Mouse (Mus musculus) frontal cortex, adult 2 months (tissue): ENCODE measurements around the gene Tnfrsf8. TPM values are rescaled to one million over a fixed set of nuclear protein-coding genes. Genes with fewer than 3 reads are reported as not detected.
"Not testable (repeated sequence)": the region's sequence is repeated elsewhere in the genome, so short reads cannot be mapped to it uniquely, and the experiment has no call there.

Experiments
- DNase-seq, 2 experiments: peaks; one replicate each; pipeline ENCODE4 v3.0.0; 2022; ENCODE audit warnings: low spot score in 1 of 2; ENCODE audit errors: extremely low spot score in 1 of 2
- polyA plus RNA-seq: library from polyadenylated mRNA; depleted of rRNA; stranded (reverse); fragments of >200 nt; gene quantifications from 2 replicates; pipeline ENCODE4 v1.2.3, GENCODE M21; 2012; rRNA removed

Gene Tnfrsf8
- 2.7 and 3.2 TPM in 2 replicates for polyA plus RNA-seq

DNA sequence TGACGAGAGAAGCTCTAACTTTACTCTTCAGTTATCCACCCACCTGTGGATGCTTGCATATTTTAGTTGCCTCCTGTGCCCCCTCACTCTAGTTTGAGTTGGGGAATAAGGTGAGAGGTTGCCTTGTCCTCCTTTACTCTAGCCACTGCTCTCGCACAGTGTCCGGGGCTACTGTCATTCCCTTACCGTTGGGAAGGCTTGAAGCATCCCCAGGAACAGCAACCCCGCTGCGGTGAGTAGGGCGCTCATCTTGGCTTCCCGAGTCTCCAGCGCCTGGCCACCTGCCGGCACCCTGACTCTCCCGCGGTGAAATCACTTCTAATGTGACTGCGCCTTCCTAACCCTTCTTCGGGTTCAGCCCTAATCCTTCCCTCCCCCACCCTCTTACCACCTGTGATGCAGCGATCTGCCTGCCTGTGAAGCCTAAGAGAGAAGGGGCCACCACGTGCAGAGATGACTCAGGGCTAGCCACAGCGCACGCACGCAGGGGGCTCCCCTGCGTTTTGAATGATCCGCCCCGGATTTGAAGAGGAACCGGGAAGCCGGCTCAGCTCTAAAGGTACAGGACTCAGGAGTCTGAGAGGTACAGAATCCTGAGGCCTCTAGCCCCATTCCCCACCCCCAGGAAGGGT, at the start of gene Tnfrsf8:
Tnfrsf8 (minus strand) TSS at position 329 of the 632 bp plus-strand sequence.
- DNase-seq, result no peak

DNA sequence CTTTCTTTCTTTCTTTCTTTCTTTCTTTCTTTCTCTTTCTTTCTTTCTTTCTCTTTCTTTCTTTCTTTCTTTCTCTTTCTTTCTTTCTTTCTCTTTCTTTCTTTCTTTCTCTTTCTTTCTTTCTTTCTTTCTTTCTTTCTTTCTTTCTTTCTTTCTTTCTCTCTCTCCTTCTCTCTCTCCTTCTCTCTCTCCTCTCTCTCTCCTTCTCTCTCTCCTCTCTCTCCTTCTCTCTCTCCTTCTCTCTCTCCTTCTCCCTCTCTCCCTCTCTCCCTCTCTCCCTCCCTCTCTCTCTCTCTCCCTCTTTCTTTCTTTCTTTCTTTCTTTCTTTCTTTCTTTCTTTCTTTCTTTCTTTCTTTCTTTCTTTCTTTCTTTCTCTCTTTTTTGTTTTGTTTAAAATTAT, 46.7 kb upstream of the Tnfrsf8 start:
- not testable (repeated sequence) for DNase-seq

DNA sequence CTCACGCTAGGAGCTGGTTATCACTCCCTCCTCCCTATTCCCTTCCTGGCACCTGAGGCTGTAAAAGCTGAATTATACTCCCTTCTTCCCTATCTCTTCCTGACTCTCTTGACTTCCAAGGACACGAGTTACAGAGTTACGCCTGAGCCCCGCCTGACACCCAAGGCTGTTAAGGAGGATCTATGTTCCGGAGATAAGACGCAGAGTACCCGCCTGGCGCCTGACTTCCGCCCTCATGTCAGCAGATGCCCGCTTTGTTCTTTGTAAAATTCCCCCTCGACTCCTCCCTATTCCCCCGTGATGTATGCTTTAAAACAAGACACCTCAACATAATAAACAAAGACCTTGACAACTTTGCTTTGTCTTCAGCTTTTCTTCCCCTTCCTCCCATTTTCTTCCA, 46.1 kb upstream of the Tnfrsf8 start:
- DNase-seq, result no peak

DNA sequence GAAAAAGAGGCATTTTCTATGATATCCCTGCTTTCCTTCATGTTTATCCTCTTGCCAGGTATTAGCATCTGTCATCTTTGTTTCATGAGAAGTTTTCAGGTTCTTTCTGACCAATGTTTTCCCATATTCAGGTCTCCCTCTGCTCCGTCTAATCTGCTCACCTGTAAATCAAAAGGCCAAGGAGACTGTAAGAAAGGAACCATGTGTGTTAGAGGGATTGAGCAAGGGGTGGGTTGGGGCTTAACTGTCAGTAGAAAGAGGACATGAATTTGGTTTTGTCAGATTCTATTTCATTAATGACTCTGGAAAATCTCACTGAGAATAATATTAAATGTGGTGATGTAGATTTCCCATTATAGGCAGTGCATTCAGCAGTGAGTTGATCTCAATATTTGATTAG, 45.6 kb upstream of the Tnfrsf8 start:
- no peak for DNase-seq

DNA sequence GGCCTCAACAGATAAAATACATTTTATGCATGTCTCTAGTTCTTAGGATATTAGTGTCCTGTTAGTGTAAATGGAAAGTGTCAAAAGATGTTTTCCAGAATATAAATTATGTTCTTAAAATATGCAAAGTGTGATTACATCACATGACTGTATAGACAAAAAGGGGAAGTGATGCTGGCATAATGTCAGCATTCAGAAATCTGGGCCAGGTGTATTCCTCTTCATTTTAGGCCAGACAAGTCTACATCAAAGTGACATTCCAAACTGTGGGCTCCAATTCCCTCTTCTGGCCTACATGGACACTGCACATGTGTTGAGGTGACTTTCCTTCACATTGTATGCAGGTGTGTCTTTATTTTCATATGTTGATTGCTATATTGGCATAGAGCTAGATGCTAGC, 41.3 kb upstream of the Tnfrsf8 start:
- no peak for DNase-seq

DNA sequence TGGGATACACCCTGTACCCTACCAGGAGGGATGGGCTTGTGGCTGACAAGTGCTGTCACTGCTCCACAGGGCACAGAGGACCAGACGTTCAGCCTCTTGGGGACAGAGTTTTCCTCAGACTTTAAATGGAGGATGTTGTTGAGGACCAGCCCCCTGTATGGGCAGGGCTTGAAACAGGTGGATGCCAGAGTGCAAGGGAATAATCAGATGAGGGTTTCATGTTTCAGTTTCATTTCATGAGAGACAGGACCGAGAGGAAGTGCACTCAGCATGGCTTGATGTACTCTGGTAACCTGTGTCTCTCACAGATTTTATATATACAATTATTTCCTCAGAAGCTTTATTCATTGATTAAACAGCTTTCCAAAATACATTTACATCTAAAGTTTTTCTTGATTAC, 38.9 kb upstream of the Tnfrsf8 start:
- no peak for DNase-seq

DNA sequence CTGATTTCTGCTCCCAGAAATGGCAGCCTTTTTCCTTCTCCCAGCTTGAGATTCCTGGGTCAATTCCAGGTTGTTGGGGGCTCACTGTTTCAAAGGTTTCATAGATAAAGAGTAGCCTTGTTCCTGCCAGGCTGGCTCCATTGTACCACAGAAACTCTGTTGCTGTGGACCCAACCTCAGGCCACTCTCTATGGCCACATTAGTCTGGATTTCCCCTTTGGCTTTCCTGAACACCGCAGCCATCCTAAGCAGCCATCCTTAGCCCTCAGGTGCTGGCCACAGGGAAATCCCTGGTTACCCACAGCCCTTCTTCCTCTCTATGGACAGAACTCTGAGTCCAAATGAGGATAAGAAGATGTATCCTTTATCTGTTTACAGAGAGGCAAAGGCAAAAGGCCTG, 30.0 kb upstream of the Tnfrsf8 start:
- DNase-seq, result no peak

DNA sequence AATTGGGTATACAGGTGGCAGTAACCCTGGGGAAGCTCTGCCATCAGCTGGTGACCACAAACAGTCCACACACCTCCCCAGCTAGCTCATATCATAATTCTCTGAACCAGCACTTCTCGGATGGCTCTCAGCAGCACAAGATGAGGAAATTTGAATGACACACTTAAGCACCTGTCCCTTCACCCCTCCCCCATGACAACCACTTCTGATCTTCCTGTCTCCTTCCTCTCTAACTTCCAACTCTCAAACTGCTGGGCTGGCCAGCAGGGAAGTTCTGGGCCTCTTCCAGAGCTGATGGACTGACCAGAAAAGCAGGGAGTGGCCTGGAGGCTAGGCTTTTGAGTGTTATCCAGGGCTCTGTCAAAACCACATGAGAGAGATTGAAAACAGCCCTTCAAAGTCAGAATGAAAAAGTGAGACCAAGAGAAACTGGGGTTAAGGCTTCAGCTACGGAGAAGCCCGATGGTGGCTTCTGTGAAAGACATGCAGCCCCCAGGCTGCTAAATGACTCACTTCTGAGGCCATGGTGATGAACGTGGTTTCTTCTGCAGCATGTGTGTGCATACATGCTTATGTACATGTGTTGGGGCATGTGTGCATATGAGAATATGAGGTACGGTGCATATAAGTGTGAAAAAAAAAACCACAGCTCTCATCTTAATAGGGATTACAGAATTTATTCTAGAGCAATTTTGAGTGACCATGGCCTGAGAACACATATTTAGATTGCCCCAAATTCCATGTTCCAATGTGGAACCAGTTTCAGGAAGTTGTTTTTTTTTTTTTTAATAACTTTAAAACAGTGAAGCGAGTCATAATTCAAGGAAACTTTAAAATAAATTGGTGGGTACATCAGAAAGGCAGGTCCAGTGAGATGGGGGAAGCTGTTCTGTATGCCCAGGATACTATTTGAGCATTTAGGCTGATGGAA, 27.2 kb upstream of the Tnfrsf8 start:
- DNase-seq, result no peak

DNA sequence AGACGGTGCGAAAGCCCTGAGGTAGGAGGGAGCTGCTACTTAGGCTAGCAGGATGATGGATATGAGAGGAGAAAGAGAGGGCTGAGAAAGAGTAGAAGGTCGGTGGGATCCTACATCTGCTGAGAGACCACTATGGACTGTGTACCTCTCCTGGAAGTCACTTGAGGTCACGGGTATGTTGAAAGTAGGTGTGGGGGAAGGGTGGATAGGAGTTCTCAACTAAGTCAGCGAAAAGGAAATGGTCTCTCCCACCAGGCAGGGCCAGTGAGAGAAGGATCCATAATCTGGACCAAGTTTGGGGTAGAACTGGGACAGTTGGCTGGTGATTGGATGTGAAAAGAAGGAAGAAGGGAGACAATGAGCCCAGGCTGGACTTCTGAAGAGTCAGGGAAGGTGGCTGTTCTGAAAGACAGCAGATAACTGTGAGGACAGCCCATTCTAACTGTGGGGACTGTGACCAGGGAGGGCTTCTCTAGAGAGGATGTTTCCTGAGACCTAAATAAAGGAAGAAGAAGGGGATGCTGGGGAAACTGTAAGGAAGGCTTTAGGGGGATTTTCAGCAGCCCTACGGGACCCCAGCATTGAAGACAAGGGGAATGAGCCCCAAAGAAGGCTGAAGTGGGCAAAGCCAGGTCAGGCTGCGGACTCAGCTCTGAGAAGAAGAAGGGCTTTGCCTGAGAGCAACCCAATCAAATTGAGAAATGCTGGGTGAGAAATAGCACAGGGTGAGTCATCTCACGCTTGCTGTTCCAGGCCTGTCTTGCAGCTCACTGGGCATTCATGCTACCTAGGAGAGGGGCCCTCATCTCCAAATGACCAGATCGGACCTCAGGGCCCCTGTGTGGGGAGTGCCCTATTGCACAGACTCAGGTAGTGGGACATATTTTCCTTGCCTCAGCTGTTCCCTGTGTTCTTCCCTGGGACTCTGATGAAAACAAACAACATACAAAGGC, 23.2 kb upstream of the Tnfrsf8 start:
- DNase-seq, result no peak

DNA sequence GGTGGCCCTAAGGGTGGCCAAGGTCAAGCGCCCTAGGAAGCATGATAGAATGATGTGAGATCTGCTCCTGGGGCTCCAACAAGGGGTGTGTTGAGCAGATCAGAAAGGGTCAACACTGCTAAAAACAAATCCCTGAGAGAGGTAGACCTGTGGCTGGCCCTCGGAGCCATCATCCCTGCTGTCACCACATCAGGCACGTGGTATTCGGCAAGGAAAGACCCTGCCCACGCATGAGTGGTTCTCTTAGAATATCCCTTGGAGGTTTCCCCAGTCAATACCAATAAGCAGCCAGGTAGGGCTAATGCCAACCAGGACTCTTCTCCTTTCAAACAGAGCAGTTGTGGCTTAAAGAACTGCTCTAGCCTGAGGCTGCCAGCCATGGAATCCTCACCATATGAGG, 21.6 kb upstream of the Tnfrsf8 start:
- no peak for DNase-seq

DNA sequence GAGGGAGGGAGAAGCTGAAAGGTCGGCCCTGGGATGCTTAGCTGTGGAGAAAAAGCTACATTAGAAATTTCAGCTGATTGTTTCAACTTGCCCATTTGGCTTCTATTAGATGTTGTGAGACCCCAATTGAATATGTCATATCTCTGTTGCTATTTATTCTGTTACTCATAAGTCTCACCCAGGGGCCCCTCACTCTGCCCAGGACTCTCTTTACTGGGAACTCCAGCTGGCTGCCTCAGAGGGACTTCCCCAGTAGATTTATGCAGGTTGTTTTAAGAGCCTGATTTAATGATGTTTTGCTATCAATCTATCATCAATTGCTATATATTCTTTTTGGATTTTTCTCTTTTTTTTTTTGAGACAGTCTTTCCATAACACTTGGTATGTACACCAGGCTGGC, 21.1 kb upstream of the Tnfrsf8 start:
- DNase-seq, result no peak

DNA sequence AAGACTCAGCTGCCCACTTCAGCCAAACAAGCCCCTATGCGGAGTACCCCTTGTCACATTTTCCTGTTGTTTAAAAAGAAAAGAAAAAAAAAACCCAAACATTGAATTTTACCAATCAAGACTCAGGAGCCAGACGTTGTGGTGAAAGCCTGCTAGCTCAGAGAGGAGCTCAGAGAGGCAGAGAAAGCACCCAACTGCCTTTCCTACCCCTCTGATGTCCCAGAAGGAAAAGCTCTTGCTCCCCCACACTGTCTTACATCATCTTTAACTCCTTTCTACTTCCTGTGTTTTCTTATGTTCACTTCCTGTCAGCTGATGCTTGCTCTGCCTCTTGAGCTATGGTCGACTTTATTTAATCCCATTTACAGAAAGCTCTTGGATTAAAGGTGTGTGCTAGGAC, 8.7 kb upstream of the Tnfrsf8 start:
- no peak for DNase-seq

DNA sequence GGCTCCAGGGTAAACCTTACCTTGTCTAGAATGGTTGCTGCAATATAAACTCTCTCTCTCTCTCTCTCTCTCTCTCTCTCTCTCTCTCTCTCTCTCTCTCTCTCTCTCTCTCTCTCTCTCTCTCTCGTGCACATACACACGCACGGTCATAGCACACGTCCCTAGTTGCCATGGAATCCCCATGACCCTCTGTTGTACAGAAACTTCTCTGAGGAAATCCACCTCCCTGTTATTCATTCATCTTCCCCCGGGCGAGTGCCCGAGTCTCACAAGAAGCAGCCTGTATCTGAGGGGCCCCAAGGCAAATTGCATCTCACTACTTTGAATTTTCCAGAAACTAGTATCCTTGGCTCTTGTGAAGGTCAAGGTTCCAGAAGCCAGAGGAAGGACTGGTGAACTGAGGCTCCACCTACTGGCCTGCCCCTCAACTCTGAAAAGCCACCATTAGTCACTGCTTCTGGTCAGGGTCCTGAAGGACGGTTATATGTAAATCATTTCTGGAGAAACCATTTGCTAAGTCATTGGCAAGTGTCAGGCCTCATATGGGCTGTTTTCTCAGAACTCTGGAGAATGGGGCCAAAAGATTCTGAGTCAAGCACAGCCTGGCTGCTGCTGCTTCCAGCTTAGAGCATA, 8.1 kb upstream of the Tnfrsf8 start:
- no peak for DNase-seq

DNA sequence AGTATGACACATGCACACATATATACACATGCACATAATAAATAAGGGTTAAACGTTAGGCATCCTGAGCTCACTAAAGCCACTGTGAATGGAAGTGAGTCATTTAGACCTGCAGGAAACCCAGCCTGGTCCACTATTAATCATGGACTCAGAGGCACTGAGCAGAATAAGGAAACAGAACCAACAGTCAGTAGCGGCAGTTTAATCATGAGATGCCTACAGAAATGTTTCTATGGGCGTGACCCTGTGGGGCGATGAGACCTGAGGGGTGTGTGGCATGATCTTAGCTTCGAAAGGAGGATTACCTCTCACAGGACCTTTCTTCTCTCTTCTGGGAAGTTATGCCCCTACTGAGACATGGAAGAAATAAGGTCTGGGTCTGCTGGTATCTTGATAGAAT, 7.2 kb upstream of the Tnfrsf8 start:
- no peak for DNase-seq

DNA sequence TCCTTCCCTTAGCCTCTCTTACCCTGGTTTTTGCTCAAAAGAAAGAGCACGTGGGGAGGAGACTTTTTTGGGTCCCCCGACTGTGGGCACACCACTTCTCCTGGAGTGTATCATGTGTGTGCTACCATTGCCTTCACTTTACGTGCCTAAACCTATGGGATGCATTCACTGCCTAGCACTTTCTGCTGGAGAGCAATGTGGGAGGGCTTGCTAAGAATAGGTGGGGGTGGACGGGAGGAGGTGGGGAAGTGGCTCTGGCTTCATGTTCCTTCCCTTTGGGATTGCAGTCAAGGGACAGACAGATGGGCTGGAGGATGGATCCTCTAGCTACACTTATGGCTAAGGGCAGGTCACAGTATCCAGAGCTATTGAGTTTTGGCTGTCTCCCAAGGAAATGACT, 5.7 kb upstream of the Tnfrsf8 start:
- DNase-seq, result peak; percentile 14 to 22

DNA sequence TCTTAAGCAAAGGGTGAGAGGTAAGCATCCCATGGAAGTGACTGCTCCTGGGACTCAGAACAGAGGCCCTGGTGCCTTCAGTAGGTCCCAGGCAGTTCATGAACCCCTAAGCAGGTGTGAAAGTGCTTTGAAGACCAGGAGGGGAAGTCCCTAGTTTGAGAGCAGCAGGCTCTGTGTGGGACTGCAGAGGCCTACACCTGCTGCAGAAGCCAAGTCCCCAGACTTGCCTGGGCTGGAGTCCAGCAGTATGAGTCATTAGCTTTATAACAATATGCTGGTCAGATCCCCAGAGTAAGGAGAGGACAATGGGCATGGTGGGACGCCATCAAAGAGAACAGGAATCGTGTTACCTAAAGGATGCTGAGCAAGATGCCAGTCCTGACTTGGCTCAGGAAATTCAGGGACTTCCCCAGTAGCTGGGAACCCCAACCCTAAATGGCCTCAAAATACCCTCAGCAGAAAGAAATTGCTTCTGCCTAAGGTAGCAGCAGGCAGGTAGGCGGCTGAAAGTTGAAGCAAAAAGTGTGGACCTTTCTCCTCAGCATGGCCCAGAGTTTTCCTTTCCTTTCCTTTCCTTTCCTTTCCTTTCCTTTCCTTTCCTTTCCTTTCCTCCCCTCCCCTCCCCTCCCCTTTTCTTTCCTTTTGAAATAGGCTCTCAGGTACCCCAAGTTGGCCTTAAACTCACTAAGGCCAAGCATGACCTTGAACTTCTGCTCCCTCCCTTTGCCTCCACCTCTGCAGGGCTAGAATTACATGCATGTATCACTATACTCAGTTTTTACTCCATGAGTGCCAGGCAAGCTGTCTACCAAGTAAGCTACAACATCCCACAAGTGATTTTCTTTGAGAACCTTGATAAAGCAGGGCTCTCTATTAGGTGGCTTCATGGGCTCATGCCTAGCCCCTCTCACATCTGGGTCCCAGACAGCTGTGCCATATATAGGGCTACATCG, 4.6 kb upstream of the Tnfrsf8 start:
- peak; percentile 14 to 67 for DNase-seq

DNA sequence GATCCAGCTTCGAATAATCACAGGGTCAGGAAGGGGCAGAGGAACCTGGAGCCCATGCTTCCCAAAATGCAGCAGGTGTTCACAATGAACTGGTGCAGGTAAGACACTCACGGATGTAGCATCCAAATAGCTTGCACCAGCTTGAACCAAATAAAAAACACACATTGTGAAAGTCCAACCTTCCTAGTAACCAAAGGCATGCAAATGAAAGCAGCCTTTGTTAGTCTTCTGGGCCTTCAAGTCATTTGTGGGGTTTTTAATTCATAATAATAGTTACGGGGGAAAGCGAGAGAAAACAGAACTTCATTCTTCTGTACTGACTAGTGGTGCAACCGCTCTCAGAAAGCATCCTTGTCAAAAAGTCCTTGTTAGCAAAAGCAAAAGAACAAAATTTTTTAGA, 1.7 kb upstream of the Tnfrsf8 start:
- DNase-seq, result no peak

DNA sequence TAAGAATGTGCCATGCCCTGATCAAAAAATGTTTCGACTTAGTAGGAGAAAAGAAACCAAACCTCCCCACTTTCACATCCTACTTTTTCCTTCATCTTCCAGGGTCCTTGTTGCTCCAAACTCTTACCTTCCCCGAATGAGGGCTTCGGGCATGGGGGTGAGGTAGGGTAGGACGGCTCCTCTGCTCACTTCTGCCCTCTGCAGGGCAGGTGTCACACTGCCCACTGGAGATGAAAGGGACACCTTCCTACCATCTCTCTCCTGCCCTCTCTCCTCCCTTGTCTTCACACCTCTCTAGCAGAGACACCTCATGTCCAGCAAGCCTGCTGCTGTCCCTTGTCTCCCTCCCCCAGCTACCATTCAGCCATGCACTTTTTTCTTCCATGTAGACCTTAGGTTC, 998 bp downstream of the Tnfrsf8 start:
- no peak for DNase-seq

DNA sequence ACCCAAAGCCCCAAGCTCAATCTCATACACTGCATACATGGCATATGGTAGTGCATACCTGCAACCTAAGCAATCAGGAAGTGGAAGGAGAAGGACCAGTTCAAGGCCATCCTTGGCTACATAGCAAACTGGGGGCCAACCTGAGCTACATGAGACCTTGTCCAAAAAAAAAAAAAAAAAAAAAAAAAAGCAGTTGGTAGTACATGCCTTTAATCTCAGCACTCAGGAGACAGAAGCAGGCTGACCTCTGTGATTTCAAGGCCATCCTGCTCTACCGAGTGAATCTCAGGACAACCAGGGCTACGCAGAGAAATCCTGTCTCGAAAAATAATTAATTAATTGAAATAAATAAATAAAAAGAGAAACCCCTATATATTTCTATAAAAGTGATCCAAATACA, 1.7 kb downstream of the Tnfrsf8 start:
- no peak for DNase-seq
